8 mouse cellular contexts compared by ENCODE assay signal in genomic region chr17:23746311-23746710, GRCm38 (mm10). TPM values are rescaled to one million over a fixed set of nuclear protein-coding genes. Genes with fewer than 3 reads are reported as not detected.
DNase-seq lines count a peak whose midpoint lies in the region; ATAC-seq lines count a peak whose summit lies in the region.

No protein-coding gene starts in this region.

- no peak for DNase-seq in liver, embryonic 11.5 days (ENCODE audit: low spot score)
- no peak for DNase-seq in liver
- peak; percentile 36 for DNase-seq in embryonic facial prominence, embryonic 10.5 days (ENCODE audit: low spot score)
- no peak for DNase-seq in neural tube, embryonic 11.5 days (ENCODE audit: low spot score)
- DNase-seq in right cerebral cortex, adult 18-20 months = no peak
- DNase-seq in right cerebral cortex, postnatal 36 days (ENCODE audit: low spot score in 2 of 2) = no peak
- no peak for DNase-seq in gastrocnemius, postnatal 36 days

- H3K36me3 ChIP-seq in liver, embryonic 11.5 days (ENCODE audit: control insufficient read depth, insufficient read depth, low read length) = no peaks in the 10 kb centered on the region
- H3K36me3 ChIP-seq in embryonic facial prominence, embryonic 10.5 days (replicated peaks) = peaks cover 12% of the 10 kb centered on the region
- H3K36me3 ChIP-seq in neural tube, embryonic 11.5 days (ENCODE audit: control insufficient read depth, insufficient read depth, low read length) = no peaks in the 10 kb centered on the region

- H3K4me3 ChIP-seq in liver, embryonic 11.5 days (ENCODE audit: low read depth, low read length) = peak overlapping the region; percentile 26; the same call in 1 of the 2 replicates
- H3K4me3 ChIP-seq in embryonic facial prominence, embryonic 10.5 days = peak overlapping the region; percentile 54
- peak overlapping the region; percentile 23; the same call in 1 of the 2 replicates for H3K4me3 ChIP-seq in neural tube, embryonic 11.5 days (ENCODE audit: low read depth, low read length)

- no peak for ATAC-seq in liver, embryonic 11.5 days (replicated peaks; ENCODE audit: low FRiP score)
- peak; percentile 25 for ATAC-seq in inflammation-experienced regulatory T-cells, adult 6 months
- ATAC-seq in neural tube, embryonic 11.5 days (ENCODE audit: insufficient read depth, low FRiP score, low TSS enrichment) = no peak

- H3K9ac ChIP-seq in liver, embryonic 11.5 days (ENCODE audit: low read depth, low read length) = no peak overlapping the region
- no peak overlapping the region for H3K9ac ChIP-seq in neural tube, embryonic 11.5 days (ENCODE audit: low read length)

- H3K4me1 ChIP-seq in liver, embryonic 11.5 days (replicated peaks; ENCODE audit: control insufficient read depth, insufficient read depth, low read length) = peaks cover 20% of the 10 kb centered on the region
- peaks cover 38% of the 10 kb centered on the region for H3K4me1 ChIP-seq in embryonic facial prominence, embryonic 10.5 days
- H3K4me1 ChIP-seq in neural tube, embryonic 11.5 days (ENCODE audit: control insufficient read depth, insufficient read depth, low read length) = peaks cover 6% of the 10 kb centered on the region; the same call in 1 of the 2 replicates

- WGBS in liver, embryonic 11.5 days = 4% methylated on average over 12 of the region's 12 CpGs
- 3% methylated on average over 12 of the region's 12 CpGs for WGBS in embryonic facial prominence, embryonic 10.5 days
- under 1% methylated on average over 12 of the region's 12 CpGs for WGBS in neural tube, embryonic 11.5 days

- no peak overlapping the region for H3K27ac ChIP-seq in liver, embryonic 11.5 days (ENCODE audit: low read depth, low read length)
- peak overlapping the region; percentile 44; the same call in 1 of the 2 replicates for H3K27ac ChIP-seq in embryonic facial prominence, embryonic 10.5 days (replicated peaks)
- H3K27ac ChIP-seq in neural tube, embryonic 11.5 days (ENCODE audit: low read depth, low read length) = no peak overlapping the region

- intact Hi-C loops in gastrocnemius, postnatal 36 days (cut with DNase I) = no loop called here

- no peaks in the 10 kb centered on the region for H3K9me3 ChIP-seq in liver, embryonic 11.5 days (ENCODE audit: control insufficient read depth, low read length)
- 0 out of 2 replicates have a peak, but pooled peaks cover 6% of the 10 kb centered on the region for H3K9me3 ChIP-seq in embryonic facial prominence, embryonic 10.5 days
- no peaks in the 10 kb centered on the region for H3K9me3 ChIP-seq in neural tube, embryonic 11.5 days (ENCODE audit: control insufficient read depth, low read length)

- peak overlapping the region; percentile 50 for H3K4me2 ChIP-seq in liver, embryonic 11.5 days
- peak overlapping the region; percentile 46; the same call in 1 of the 2 replicates for H3K4me2 ChIP-seq in neural tube, embryonic 11.5 days (ENCODE audit: low read depth)

- H3K27me3 ChIP-seq in liver, embryonic 11.5 days (replicated peaks; ENCODE audit: control insufficient read depth, insufficient read depth, low read length) = peaks cover 65% of the 10 kb centered on the region
- H3K27me3 ChIP-seq in embryonic facial prominence, embryonic 10.5 days (replicated peaks; ENCODE audit: low read depth, poor library complexity, severe bottlenecking) = peaks cover 74% of the 10 kb centered on the region
- H3K27me3 ChIP-seq in neural tube, embryonic 11.5 days (ENCODE audit: control insufficient read depth, insufficient read depth, low read length) = peaks cover 60% of the 10 kb centered on the region

RNA-seq across cellular contexts. Expression of gene Kremen2, which starts 0.7 kb away (rescaled TPM):
- 0.60 and 0.73 TPM in 2 replicates for polyA plus RNA-seq in liver, embryonic 11.5 days (2014; fragmentation: Nextera tagmentation; extraction: Ambion mirVana)
- polyA plus RNA-seq in embryonic facial prominence, embryonic 10.5 days (2016; fragmentation: Nextera tagmentation; extraction: Ambion mirVana) = 8.3 and 9.6 TPM in 2 replicates
- 1 to 10 TPM in 2 of 3 experiments, under 1 TPM in 1; 0.78 to 3.2 (median 1.1) TPM for polyA plus RNA-seq in inflammation-experienced regulatory T-cells, adult 6 months (2017; shearing (Covaris generic))
- 6.8 and 7.8 TPM in 2 replicates for polyA plus RNA-seq in neural tube, embryonic 11.5 days (2014; fragmentation: Nextera tagmentation; extraction: Ambion mirVana)
- total RNA-seq in gastrocnemius, postnatal 36 days (2021) = not detected

RNA-seq across cellular contexts. Expression of gene Paqr4, which starts 5.6 kb away (rescaled TPM):
- 10.4 and 11.4 TPM in 2 replicates for polyA plus RNA-seq in liver, embryonic 11.5 days (2014; fragmentation: Nextera tagmentation; extraction: Ambion mirVana)
- polyA plus RNA-seq in embryonic facial prominence, embryonic 10.5 days (2016; fragmentation: Nextera tagmentation; extraction: Ambion mirVana) = 12.6 and 14.1 TPM in 2 replicates
- polyA plus RNA-seq in inflammation-experienced regulatory T-cells, adult 6 months (2017; shearing (Covaris generic)) = 1 to 10 TPM; 1.3 to 7.2 (median 2.5) TPM
- polyA plus RNA-seq in neural tube, embryonic 11.5 days (2014; fragmentation: Nextera tagmentation; extraction: Ambion mirVana) = 31.4 and 37.1 TPM in 2 replicates
- 1 to 10 TPM; 3.6 to 4.0 TPM for total RNA-seq in gastrocnemius, postnatal 36 days (2021)

RNA-seq across cellular contexts. Expression of gene Pkmyt1, which starts 20.2 kb away (rescaled TPM):
- 51.5 and 60.2 TPM in 2 replicates for polyA plus RNA-seq in liver, embryonic 11.5 days (2014; fragmentation: Nextera tagmentation; extraction: Ambion mirVana)
- polyA plus RNA-seq in embryonic facial prominence, embryonic 10.5 days (2016; fragmentation: Nextera tagmentation; extraction: Ambion mirVana) = 61.6 and 62.0 TPM in 2 replicates
- 10 to 100 TPM in 2 of 3 experiments, 1 to 10 TPM in 1; 7.5 to 18.5 (median 11.3) TPM for polyA plus RNA-seq in inflammation-experienced regulatory T-cells, adult 6 months (2017; shearing (Covaris generic))
- 37.2 and 44.5 TPM in 2 replicates for polyA plus RNA-seq in neural tube, embryonic 11.5 days (2014; fragmentation: Nextera tagmentation; extraction: Ambion mirVana)
- total RNA-seq in gastrocnemius, postnatal 36 days (2021) = under 1 TPM; 0.52 to 0.64 TPM

RNA-seq across cellular contexts. Expression of gene 1520401A03Rik, which starts 23.7 kb away (rescaled TPM):
- polyA plus RNA-seq in liver, embryonic 11.5 days (2014; fragmentation: Nextera tagmentation; extraction: Ambion mirVana) = 0.11 TPM in 1 of 2 replicates, not detected in the other
- polyA plus RNA-seq in embryonic facial prominence, embryonic 10.5 days (2016; fragmentation: Nextera tagmentation; extraction: Ambion mirVana) = 0.05 TPM in 1 of 2 replicates, not detected in the other
- not detected for polyA plus RNA-seq in inflammation-experienced regulatory T-cells, adult 6 months (2017; shearing (Covaris generic))
- polyA plus RNA-seq in neural tube, embryonic 11.5 days (2014; fragmentation: Nextera tagmentation; extraction: Ambion mirVana) = 0.25 and 0.58 TPM in 2 replicates
- total RNA-seq in gastrocnemius, postnatal 36 days (2021) = not detected

RNA-seq across cellular contexts. Expression of gene Flywch1, which starts 25.1 kb away (rescaled TPM):
- polyA plus RNA-seq in liver, embryonic 11.5 days (2014; fragmentation: Nextera tagmentation; extraction: Ambion mirVana) = 39.1 and 42.3 TPM in 2 replicates
- polyA plus RNA-seq in embryonic facial prominence, embryonic 10.5 days (2016; fragmentation: Nextera tagmentation; extraction: Ambion mirVana) = 168 and 178 TPM in 2 replicates
- polyA plus RNA-seq in inflammation-experienced regulatory T-cells, adult 6 months (2017; shearing (Covaris generic)) = 10 to 100 TPM; 13.2 to 15.6 (median 13.7) TPM
- polyA plus RNA-seq in neural tube, embryonic 11.5 days (2014; fragmentation: Nextera tagmentation; extraction: Ambion mirVana) = 173 and 197 TPM in 2 replicates
- 10 to 100 TPM; 34.3 to 38.0 TPM for total RNA-seq in gastrocnemius, postnatal 36 days (2021)
